Mouse (Mus musculus) G1E (cell line): ENCODE data around the gene Lrrn3.

Source experiments
- CTCF ChIP-seq: IDR thresholded peaks from 2 replicates; pipeline ENCODE4 v1.5.1; 2012; ENCODE audit warnings: low read depth, low read length, inconsistent platforms, mixed read lengths
- GATA1 ChIP-seq: IDR thresholded peaks from 2 replicates; pipeline ENCODE4 v1.6.1; 2012; ENCODE audit warnings: borderline replicate concordance, low read length, inconsistent platforms, mixed read lengths
- POLR2AphosphoS5 ChIP-seq: IDR thresholded peaks from 2 replicates; pipeline ENCODE4 v1.6.1; 2012; ENCODE audit warnings: low read depth, low read length, inconsistent platforms; ENCODE audit not compliant: insufficient replicate concordance
- TAL1 ChIP-seq: conservative IDR thresholded peaks from 2 replicates; pipeline ENCODE4 v1.6.1; 2012; ENCODE audit warnings: low read depth, low read length, inconsistent platforms, mixed read lengths

DNA sequence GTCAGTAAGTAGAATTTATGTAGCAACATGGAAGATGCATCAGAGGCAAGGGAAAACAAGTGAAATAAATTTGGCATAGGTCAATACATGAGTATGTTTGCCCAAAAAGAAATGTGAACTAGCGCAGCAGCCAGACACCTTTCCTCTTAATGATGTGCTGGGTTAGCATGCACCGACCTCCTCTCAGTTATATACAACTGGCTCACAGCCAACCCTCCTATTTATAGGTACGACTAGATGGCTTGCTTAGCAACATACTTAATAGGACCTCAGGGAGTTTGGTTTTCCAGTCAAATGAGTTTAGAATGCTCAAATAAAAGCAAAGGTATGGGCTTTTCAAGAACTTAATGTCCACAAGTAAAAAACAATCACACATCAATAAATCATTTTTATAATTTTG is 76.8 kb downstream of the Lrrn3 start:
- TF ChIP-seq CTCF (no peak), GATA1 (no peak), POLR2AphosphoS5 (no peak), TAL1 (no peak)
